Mouse (Mus musculus): ENCODE data around the gene Nyap2.

DNA sequence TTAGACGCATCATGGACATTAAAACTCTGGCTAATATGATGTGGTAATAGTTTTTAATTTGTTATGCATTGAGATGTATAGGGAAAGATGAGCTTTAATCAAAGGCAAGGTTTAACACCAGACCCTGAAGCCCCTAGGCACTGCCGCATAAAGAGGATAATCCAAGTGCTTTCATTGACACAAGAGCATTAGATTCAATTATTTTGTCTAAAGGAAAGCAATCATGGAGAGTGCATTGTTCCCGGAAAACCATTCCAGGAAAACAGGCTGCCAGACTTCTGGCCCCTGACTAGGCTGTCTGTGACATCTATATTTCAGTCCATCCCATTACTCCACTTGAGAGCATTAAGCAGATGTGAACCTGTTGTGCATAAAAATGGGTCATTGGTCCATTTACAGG is 92.5 kb downstream of the Nyap2 start:
- TF ChIP-seq CTCF (IDR thresholded peaks at IDR 0.05; ENCODE audit: borderline replicate concordance, control insufficient read depth, extremely low read depth, insufficient read depth, low read length, poor library complexity) (no peak), POLR2A (IDR thresholded peaks at IDR 0.05; ENCODE audit: control insufficient read depth, extremely low read depth, insufficient read depth, low read length, poor library complexity) (no peak)

Measured in thymus, adult 2 months (tissue).